Mouse (Mus musculus) C2C12 (cell line): ENCODE measurements around the gene Nwd2.

Experiments used
- CEBPB ChIP-seq: IDR thresholded peaks from one replicate; pipeline ENCODE4 v1.6.1; 2011; ENCODE audit warnings: low read depth, mild to moderate bottlenecking, control low read depth, moderate library complexity
- CTCF ChIP-seq: IDR thresholded peaks from one replicate; pipeline ENCODE4 v1.5.1; 2011; ENCODE audit not compliant: control insufficient read depth, insufficient read depth, insufficient read length
- MAX ChIP-seq: IDR thresholded peaks from one replicate; pipeline ENCODE4 v1.6.1; 2011; ENCODE audit warnings: mild to moderate bottlenecking, control low read depth
- MYOD1 ChIP-seq: IDR thresholded peaks from one replicate; pipeline ENCODE4 v1.6.1; 2011; ENCODE audit warnings: low read depth; ENCODE audit not compliant: control insufficient read depth, insufficient read length
- MYOG ChIP-seq: IDR thresholded peaks from one replicate; pipeline ENCODE4 v1.6.1; 2011; ENCODE audit not compliant: control insufficient read depth, insufficient read length; ENCODE audit errors: extremely low read depth

- TF ChIP-seq CTCF (no peak), MYOG (no peak), MYOD1 (no peak), CEBPB (no peak), MAX (no peak)
These were observed 168.4 kb downstream of the Nwd2 start for GRCm38 (mm10) chr5:63817270-63817669.
